Mouse (Mus musculus): ENCODE measurements around the gene Insyn1. TPM values are rescaled to one million over a fixed set of nuclear protein-coding genes. Genes with fewer than 3 reads are reported as not detected.

Insyn1 gene
- polyA plus RNA-seq (2014; fragmentation: Nextera tagmentation; extraction: Ambion mirVana): 15.1 and 16.7 TPM in 2 replicates

DNA sequence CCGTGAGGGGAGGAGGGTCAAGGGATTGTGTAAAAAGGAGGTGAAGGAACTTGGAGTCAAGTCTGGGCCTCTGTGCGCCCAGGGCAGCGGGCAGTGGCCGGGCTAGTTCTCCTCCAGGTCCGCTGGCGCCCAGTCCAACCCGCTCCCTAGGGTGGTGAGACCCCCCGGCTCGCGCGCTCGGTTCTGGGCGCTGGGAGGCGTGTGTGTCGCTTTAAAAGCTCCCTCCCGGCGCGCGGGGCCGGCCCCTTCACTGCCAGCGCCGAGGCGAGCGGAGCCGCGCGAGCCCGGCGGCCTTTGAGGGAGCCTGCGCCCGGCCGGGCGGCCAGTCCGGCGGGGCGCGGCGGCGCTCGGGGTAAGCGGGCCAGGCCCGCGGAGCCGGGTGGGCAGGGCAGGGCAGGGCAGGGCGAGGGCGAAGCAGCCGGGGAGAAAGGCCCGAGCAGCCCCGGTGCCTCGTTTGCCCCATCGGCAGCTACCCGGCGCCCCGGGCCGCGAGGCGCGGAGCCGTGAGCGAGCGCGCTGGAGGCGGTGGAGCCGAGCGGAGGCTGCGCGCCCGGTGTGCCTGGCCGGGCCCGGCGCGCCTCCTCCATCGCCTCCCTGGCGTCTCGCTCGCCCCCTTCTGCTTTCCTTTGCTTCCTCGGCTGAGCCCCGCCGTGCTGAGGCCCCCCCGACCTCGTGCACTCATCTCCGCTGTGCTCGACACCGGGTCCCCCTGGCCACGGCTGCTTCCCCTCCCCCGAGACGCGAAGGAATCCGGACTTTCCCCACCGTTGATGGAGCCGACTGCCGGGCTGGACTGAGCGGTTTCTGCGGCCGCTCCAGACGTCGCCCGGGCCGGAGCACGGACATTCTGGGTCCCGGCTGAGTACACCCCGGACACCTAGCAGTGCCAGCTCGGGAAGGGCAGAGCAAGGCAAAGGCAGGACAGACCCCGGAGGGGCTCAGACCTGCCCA, at the start of gene Insyn1:
Gene Insyn1 (plus strand): TSS at position 753 of the 951 bp plus-strand sequence.
- Histone ChIP-seq H3K4me2 (replicated peaks) (peak within 1 kb of the TSS; percentile 95), H3K9ac (peak within 1 kb of the TSS; percentile 93), H3K27ac (peak within 1 kb of the TSS; percentile 90), H3K4me1 (replicated peaks; ENCODE audit: control insufficient read depth, insufficient read depth, low read length) (peaks cover 29% of the 10 kb centered on the region), H3K9me3 (ENCODE audit: control insufficient read depth, low read length) (no peaks in the 10 kb centered on the region), H3K4me3 (replicated peaks; ENCODE audit: low read length) (peak within 1 kb of the TSS; percentile 77), H3K36me3 (replicated peaks; ENCODE audit: control insufficient read depth, insufficient read depth) (0 out of 2 replicates have a peak, but pooled peaks cover 3% of the 10 kb centered on the region), H3K27me3 (ENCODE audit: control insufficient read depth, insufficient read depth, low read length) (no peaks in the 10 kb centered on the region)
- peak; percentile 76 for ATAC-seq (ENCODE audit: low FRiP score)
- WGBS: under 1% methylated on average over 88 of the region's 104 CpGs
- peak; percentile 71 for DNase-seq (ENCODE audit: low spot score)

GRCm38 (mm10) chr9:58438921-58439396, 49.4 kb upstream of the Insyn1 start:
- no peaks in the 10 kb centered on the region for H3K36me3 ChIP-seq (replicated peaks; ENCODE audit: control insufficient read depth, insufficient read depth)
- no peak overlapping the region for H3K4me3 ChIP-seq (replicated peaks; ENCODE audit: low read length)
- ATAC-seq (ENCODE audit: low FRiP score): peak; percentile 35
- H3K4me1 ChIP-seq (replicated peaks; ENCODE audit: control insufficient read depth, insufficient read depth, low read length): peaks cover 47% of the 10 kb centered on the region
- DNase-seq (ENCODE audit: low spot score): peak; percentile 62
- 32% methylated on average over 22 of the region's 22 CpGs for WGBS
- H3K4me2 ChIP-seq (replicated peaks): peak overlapping the region; percentile 8; the same call in 1 of the 2 replicates
- H3K27me3 ChIP-seq (ENCODE audit: control insufficient read depth, insufficient read depth, low read length): no peaks in the 10 kb centered on the region
- H3K9ac ChIP-seq: peak overlapping the region; percentile 28; the same call in 1 of the 2 replicates
- peak overlapping the region; percentile 70 for H3K27ac ChIP-seq
- H3K9me3 ChIP-seq (ENCODE audit: control insufficient read depth, low read length): no peaks in the 10 kb centered on the region

GRCm38 (mm10) chr9:58440100-58440499, 48.3 kb upstream of the Insyn1 start:
- Histone ChIP-seq H3K9ac (no peak overlapping the region), H3K27me3 (ENCODE audit: control insufficient read depth, insufficient read depth, low read length) (no peaks in the 10 kb centered on the region), H3K27ac (peak overlapping the region; percentile 70; the same call in 1 of the 2 replicates), H3K4me1 (replicated peaks; ENCODE audit: control insufficient read depth, insufficient read depth, low read length) (peaks cover 47% of the 10 kb centered on the region), H3K4me3 (replicated peaks; ENCODE audit: low read length) (no peak overlapping the region), H3K9me3 (ENCODE audit: control insufficient read depth, low read length) (no peaks in the 10 kb centered on the region), H3K36me3 (replicated peaks; ENCODE audit: control insufficient read depth, insufficient read depth) (no peaks in the 10 kb centered on the region), H3K4me2 (replicated peaks) (no peak overlapping the region)
- 57% methylated on average over 6 of the region's 6 CpGs for WGBS
- DNase-seq (ENCODE audit: low spot score): peak; percentile 41
- ATAC-seq (ENCODE audit: low FRiP score): no peak; the same call in 1 of the 2 replicates

DNA sequence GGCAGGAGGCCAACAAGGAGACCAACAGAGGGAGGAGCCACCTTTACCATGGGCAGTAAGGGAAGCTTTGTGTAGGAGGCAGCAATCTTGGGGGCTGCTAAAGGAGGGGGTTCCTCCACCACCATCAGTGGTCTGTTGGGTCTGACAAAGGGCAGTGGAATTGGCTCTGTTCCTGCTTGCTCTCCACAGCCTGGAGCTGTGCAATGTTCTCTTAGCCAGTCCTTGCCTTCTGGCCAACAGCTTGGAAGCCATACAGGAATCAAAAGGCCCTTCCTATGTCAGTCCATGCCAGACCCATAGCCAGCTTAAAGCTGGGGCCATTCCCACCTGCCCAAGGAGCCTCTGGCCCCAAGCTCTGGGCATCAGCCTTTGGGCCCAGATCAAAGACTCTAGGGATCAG, 47.8 kb upstream of the Insyn1 start:
- no peak overlapping the region for H3K9ac ChIP-seq
- peaks cover 47% of the 10 kb centered on the region for H3K4me1 ChIP-seq (replicated peaks; ENCODE audit: control insufficient read depth, insufficient read depth, low read length)
- H3K27ac ChIP-seq: no peak overlapping the region
- no peak for ATAC-seq (ENCODE audit: low FRiP score)
- H3K9me3 ChIP-seq (ENCODE audit: control insufficient read depth, low read length): no peaks in the 10 kb centered on the region
- H3K4me3 ChIP-seq (replicated peaks; ENCODE audit: low read length): no peak overlapping the region
- no peak for DNase-seq (ENCODE audit: low spot score)
- H3K27me3 ChIP-seq (ENCODE audit: control insufficient read depth, insufficient read depth, low read length): no peaks in the 10 kb centered on the region
- no peaks in the 10 kb centered on the region for H3K36me3 ChIP-seq (replicated peaks; ENCODE audit: control insufficient read depth, insufficient read depth)
- no peak overlapping the region for H3K4me2 ChIP-seq (replicated peaks)

- Histone ChIP-seq H3K4me1 (replicated peaks; ENCODE audit: control insufficient read depth, insufficient read depth, low read length) (peaks cover 44% of the 10 kb centered on the region), H3K27ac (no peak overlapping the region), H3K27me3 (ENCODE audit: control insufficient read depth, insufficient read depth, low read length) (no peaks in the 10 kb centered on the region), H3K9me3 (ENCODE audit: control insufficient read depth, low read length) (no peaks in the 10 kb centered on the region), H3K4me3 (replicated peaks; ENCODE audit: low read length) (no peak overlapping the region), H3K4me2 (replicated peaks) (no peak overlapping the region), H3K9ac (no peak overlapping the region), H3K36me3 (replicated peaks; ENCODE audit: control insufficient read depth, insufficient read depth) (no peaks in the 10 kb centered on the region)
- WGBS: 84% methylated on average over 6 of the region's 6 CpGs
- DNase-seq (ENCODE audit: low spot score) (no peak), ATAC-seq (ENCODE audit: low FRiP score) (no peak)
Observed at GRCm38 (mm10) chr9:58441351-58442104, 46.9 kb upstream of the Insyn1 start.

DNA sequence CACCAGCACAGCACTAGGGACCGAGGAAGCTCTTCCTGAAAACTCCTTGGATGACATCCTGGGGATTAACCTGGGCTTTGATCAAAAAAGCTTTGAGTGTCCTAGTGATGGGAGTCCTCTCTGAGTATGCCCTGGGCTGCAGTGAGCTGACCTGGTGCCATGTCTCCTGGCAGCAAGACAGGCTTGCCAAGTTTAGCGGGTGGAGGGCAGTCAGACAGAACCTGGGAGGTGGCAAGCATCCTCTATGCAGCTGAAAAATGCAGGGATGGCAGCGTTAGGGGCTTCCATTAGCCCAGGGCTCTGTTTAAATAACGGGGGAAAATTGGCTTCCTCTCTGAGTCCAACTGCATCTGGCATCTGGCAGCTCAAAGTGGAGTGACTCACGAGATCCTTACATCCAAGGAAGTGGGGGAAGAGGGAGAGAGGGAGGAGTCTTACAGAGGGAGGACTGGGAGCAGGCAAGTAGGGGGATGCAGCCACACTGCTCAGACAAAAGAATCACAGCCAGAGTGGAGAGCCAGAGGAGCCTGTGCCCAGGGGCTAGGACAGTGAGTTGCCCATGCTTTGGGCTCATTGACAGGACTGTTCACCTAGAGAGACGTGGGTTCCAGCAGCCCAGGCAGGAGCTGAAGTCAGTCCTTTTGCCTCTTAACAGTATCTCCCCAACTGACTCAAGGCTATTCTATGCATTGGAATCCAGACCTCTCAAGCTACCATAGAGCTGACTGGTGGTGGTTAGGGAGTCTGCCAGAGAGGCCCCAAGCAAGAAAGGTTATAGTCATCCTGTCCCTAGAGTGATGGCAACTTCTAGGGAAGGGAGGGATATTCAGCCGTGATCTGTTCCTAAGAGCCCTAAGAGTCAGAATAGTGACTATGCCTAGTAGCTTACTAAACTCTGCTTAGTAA, 46.0 kb upstream of the Insyn1 start:
- ATAC-seq (ENCODE audit: low FRiP score): no peak
- H3K27ac ChIP-seq: no peak overlapping the region

DNA sequence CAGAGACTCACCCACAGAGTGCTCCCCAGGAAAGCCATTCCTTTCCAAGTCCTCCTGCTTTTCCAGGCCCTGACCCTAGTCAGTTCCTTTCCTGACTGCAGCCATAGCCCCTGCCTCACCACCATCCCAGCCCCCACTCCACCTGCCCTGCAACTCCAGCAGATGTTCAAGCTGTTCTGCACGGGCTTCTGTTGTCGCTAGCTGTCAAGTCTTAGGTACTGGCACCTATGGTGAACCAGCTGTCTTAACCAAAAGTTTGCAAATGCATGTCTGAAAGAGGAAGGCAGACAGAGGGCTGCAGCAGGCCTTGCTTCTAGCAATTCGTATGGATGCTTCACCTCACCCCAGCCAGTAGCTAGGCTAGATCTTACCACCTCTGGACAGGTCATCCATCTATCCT, 45.3 kb upstream of the Insyn1 start:
- H3K9me3 ChIP-seq (ENCODE audit: control insufficient read depth, low read length): no peaks in the 10 kb centered on the region
- ATAC-seq (ENCODE audit: low FRiP score) (no peak), DNase-seq (ENCODE audit: low spot score) (no peak)
- 70% methylated on average over 3 of the region's 3 CpGs for WGBS
- H3K4me2 ChIP-seq (replicated peaks): no peak overlapping the region
- no peaks in the 10 kb centered on the region for H3K36me3 ChIP-seq (replicated peaks; ENCODE audit: control insufficient read depth, insufficient read depth)
- H3K27me3 ChIP-seq (ENCODE audit: control insufficient read depth, insufficient read depth, low read length): no peaks in the 10 kb centered on the region
- H3K27ac ChIP-seq: no peak overlapping the region
- no peak overlapping the region for H3K4me3 ChIP-seq (replicated peaks; ENCODE audit: low read length)
- H3K9ac ChIP-seq: no peak overlapping the region
- peaks cover 38% of the 10 kb centered on the region for H3K4me1 ChIP-seq (replicated peaks; ENCODE audit: control insufficient read depth, insufficient read depth, low read length)

More for the DNA sequence above, 46.0 kb upstream of the Insyn1 start:
- DNase-seq (ENCODE audit: low spot score): no peak
- H3K4me3 ChIP-seq (replicated peaks; ENCODE audit: low read length): no peak overlapping the region
- H3K9me3 ChIP-seq (ENCODE audit: control insufficient read depth, low read length): no peaks in the 10 kb centered on the region
- no peak overlapping the region for H3K4me2 ChIP-seq (replicated peaks)
- H3K9ac ChIP-seq: no peak overlapping the region
- 46% methylated on average over 7 of the region's 7 CpGs for WGBS
- H3K27me3 ChIP-seq (ENCODE audit: control insufficient read depth, insufficient read depth, low read length): no peaks in the 10 kb centered on the region
- peaks cover 45% of the 10 kb centered on the region for H3K4me1 ChIP-seq (replicated peaks; ENCODE audit: control insufficient read depth, insufficient read depth, low read length)
- H3K36me3 ChIP-seq (replicated peaks; ENCODE audit: control insufficient read depth, insufficient read depth): no peaks in the 10 kb centered on the region

- no peak overlapping the region for H3K4me2 ChIP-seq (replicated peaks)
- no peaks in the 10 kb centered on the region for H3K36me3 ChIP-seq (replicated peaks; ENCODE audit: control insufficient read depth, insufficient read depth)
- H3K9me3 ChIP-seq (ENCODE audit: control insufficient read depth, low read length): no peaks in the 10 kb centered on the region
- ATAC-seq (ENCODE audit: low FRiP score) (no peak), DNase-seq (ENCODE audit: low spot score) (no peak)
- no peak overlapping the region for H3K9ac ChIP-seq
- WGBS: 39% methylated on average over 4 of the region's 4 CpGs
- no peak overlapping the region for H3K4me3 ChIP-seq (replicated peaks; ENCODE audit: low read length)
- no peaks in the 10 kb centered on the region for H3K27me3 ChIP-seq (ENCODE audit: control insufficient read depth, insufficient read depth, low read length)
- peaks cover 18% of the 10 kb centered on the region for H3K4me1 ChIP-seq (replicated peaks; ENCODE audit: control insufficient read depth, insufficient read depth, low read length)
- no peak overlapping the region for H3K27ac ChIP-seq
Observed at GRCm38 (mm10) chr9:58446829-58447228, 41.6 kb upstream of the Insyn1 start.

All from hindbrain, embryonic 14.5 days (tissue).